Mouse (Mus musculus): ENCODE measurements around the gene Aff3.

Aff3 gene

DNA sequence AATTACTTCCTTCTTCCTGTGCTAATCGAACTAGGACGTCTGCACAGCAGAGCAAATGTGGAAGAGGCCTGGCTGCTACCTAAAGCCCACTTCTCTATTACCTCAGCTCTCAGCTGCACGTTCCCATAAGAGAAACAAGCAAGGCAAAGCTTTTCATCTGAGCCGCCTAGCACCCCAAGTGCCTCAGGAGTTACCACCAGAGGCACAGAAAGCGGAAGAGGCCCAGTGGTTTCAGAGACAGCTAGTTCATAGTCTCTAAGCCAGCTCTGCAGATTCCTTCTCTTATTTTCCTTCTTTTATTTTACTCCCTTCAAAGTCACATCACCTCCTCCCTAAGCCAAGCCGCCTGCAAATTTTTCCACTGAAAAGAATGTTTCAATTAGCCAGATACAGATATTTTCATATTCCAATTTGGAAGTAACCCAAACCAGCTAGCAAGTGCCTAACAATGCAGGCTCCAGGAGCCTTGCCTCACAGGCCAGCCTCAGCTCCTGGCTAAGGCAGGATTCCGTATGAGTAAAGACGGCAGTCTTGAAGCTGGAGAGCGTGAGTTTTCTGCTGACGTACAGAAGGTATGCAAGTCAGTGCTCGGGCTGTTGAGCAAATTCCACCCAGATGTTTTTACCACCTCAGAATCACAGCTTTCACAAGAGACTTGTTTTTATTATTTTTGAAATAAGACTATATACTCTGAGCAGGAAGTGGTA is 62.8 kb downstream of the Aff3 start:
- DNase-seq (ENCODE audit: low read depth, low spot score) = peak; percentile 41

DNA sequence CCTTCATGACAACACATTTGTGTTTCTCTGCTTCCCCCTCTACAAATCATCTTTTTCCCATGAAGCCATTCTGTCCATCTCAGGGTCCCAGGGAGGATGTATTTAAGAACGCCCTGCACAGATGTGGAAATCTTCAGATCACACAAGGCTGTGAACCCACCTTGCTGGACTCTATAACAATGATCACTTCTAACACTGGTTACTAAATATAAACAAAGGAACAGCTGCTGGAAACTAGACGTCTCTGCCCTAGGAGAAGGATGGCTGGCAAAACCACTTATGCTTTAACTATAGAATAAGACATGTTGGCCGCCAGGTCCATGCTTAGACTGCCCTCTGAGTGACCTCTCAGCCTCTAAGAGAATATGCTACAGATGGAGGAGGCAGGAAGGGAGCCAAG is 69.4 kb downstream of the Aff3 start:
- DNase-seq (ENCODE audit: low read depth, low spot score) = no peak

DNA sequence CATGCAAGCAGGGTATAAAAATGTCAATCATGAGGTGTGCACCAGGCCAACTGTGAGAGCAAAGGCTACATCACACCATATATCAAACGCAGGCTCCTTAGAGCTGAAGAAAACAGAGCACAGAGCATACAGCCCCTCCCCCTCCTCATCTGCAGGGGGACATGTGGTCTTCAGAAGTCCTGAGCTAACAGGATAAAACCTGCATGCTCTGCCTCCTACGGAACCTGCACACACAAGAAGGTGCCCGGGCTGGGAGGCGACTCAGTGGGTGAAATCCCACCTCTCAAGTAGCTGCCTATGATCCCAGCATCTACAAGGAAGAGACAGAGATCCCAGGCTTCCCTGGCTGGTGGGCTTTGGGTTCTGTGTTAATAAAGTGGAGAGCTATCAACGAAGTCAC is 70.0 kb downstream of the Aff3 start:
- DNase-seq (ENCODE audit: low read depth, low spot score) = no peak

DNA sequence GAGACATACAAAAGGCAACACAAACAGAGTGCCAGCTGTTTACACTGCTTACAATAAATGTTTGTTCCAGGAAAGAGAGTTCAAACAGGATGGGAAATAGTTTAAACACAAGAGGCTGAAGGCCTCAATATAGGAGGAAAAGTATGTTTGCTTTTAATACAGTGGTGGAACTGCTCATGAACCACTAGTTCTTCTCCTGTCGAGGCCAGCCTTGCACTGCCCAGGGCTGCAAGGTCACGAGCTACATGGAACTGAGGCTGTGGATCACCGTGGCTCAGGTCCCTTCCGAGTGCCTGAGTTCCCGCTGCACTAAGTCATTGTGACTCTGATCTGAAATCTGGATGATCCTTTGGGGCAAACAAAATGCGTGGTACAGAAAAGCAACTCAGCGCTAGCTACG is 73.6 kb downstream of the Aff3 start:
- DNase-seq (ENCODE audit: low read depth, low spot score) = no peak

DNA sequence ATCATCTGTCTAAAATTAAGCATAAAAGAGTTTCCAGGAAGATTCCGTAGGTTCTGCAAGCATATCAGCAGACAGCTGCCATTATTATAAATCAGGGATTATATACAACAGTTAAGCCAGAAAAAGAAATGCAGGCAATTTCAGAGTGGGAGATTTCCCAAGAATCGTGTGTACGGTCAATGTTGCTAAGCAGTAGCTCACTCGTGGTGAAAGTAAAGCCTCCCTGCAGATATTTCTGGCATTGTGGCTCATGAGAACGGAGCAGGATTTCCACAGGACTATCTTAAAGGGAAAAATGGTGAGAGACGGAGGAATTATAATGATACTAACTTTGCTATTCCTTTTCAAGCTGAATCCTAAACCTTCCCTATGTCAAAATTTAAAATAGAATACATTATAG is 76.0 kb downstream of the Aff3 start:
- DNase-seq (ENCODE audit: low read depth, low spot score) = no peak

DNA sequence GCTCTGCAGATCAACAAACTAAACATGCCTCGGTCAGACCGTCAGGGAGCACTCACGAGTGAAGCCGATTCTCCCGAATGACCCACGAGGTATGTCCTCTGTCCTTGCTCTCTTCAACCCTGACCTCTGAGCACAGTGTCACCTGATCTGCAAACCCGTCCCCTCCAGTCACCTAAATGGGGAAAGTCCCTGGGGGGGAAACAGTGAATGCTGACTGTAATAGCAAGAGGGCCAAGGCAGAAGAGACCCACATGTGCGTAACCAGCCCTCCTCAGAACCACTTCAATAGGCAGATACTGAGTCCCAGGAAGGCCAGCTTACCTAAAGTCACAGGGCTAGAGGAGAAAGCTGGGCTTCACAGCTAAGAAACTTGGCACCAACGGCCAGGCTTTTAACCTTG is 82.4 kb downstream of the Aff3 start:
- no peak for DNase-seq (ENCODE audit: low read depth, low spot score)

DNA sequence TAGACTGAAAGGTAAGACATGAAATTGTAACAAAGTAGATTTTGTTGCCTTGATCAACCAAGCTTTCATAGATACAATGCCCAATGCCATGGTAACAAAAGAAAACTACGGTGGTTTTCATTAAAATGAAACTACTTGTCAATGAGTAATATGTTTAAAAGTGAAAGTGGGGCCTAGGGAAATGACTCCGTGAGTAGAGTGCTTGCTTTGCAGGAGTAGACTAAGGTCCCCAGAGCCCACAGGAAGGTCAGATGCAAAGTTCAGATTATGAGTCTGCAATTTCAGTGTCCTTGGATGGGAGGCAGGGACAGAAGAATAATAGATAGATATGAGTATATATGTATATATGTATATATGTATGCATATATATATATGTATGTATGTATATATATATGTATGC is 84.2 kb downstream of the Aff3 start:
- no peak for DNase-seq (ENCODE audit: low read depth, low spot score)

DNA sequence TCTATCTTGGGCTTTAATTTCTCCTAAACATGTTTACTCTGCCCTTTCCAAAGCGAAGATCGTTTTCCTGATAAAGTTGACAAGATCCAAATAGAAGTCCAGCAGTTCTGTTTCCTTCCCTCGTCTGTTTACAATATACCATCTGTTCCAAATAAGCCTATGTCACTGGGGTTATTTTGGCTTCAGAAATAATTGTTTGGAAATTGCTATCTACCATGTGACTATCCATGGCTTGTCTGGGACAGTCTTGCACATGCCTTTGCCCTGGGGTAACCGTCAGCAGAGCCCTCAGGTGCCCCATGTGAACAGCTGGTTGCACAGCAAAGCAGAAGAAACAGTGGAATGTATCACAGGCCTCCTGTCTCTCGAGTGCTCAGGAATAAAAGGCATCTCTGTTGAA is 86.4 kb downstream of the Aff3 start:
- DNase-seq (ENCODE audit: low read depth, low spot score) = no peak

DNA sequence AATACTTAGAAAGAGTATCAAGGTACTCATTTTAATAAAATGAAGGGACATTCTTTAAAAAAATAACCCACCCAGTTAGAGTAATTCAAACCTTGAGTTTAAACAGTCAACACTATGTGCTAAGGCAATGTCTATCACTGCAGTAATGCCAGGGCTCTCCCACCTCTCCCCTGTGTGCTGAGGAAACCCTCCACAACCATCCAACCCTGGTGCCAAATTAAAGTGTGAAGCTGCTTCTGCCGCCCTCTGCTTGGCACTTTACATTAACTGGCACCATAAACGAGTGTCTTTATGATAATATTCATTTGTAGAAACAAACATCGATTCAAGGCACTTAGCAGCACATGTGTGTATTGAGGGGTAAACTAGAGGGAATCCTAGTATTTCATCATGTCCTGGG is 97.0 kb downstream of the Aff3 start:
- DNase-seq (ENCODE audit: low read depth, low spot score) = no peak

DNA sequence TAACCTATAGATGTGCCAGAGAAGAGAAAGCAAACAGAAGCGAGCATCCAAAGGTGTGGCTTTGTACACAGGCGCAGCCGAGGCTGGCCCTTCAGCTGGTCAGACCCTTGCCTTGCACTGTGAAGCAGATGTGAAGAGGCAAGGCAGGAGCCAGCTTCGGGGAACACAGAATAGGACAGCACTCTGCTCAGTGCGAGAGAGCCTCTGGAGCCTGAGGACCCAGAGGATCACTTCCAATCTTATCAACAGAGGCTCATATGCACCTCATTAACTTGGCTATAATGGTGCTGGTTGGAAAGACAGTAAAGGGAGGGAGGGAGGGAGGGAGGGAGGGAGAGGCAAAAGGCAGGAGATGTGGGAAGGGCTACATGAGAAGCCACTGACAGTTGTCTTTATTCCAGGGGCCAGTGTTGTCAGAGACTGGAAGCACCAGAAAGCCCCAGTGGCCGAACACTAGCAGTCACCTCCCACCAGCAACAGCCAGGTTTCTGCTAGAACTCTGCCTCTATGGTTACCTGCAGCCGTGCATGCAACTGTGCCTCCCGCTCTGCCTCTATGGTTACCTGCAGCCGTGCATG is 98.6 kb downstream of the Aff3 start:
- no peak for DNase-seq (ENCODE audit: low read depth, low spot score)

DNA sequence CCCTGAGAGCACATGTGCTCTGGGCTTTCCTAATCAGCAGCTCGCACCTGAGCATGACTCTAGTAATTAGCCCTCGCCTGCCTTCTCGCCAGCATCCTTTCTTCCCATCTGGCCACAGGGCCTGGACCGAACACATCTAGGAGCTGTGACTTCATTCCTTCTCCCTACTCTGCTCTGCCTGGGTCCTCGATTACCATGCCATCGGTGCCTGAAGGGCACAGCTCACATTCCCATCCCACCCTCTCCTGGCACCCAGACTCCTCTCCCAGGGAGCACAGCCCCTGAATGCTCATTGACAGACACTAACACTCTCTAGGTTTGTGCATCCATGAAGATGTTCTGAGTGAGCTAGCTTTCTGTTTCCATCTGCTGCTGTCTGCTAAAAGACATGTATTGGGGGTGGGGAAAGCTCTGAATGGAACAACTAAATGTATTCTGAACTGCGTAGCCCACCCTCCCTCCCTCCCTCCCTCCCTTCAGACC is 99.4 kb downstream of the Aff3 start:
- no peak for DNase-seq (ENCODE audit: low read depth, low spot score)

DNA sequence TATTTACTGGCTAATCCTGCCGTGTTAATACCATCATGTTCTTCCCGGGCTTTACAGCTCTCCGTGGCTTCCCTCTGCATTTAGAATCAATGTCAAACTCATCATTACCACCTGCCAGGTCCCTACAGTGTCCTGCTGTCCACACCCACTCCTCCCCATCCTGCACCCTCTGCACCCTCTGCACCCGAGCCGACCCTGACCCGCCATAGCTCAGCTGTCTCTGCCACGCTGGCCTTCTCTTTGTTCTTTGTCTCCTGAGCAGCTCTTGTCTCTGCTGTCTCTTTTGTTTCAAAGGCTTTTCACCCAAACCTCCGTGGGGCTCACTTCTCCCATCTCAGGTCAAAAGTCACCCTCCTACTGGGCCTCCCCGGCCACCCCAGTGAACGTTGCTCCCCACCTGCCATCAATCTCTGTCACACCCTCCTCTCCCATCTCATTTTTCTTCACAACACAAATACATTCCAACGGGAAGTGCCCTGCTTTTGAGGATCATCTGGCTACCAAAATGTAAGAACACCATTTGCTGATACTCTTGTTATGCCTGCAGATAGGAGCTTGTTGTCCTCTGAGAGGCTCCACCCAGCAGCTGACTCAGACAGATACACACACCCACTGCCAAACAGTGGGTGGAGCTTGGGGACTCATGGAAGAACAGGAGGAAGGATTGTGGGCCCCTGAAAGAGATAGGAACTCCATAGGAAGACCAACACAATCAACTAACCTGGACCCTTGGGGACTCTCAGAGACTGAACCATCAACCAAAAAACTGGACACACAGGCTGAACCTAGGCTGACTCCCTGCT is 102.2 kb downstream of the Aff3 start:
- DNase-seq (ENCODE audit: low read depth, low spot score) = no peak

DNA sequence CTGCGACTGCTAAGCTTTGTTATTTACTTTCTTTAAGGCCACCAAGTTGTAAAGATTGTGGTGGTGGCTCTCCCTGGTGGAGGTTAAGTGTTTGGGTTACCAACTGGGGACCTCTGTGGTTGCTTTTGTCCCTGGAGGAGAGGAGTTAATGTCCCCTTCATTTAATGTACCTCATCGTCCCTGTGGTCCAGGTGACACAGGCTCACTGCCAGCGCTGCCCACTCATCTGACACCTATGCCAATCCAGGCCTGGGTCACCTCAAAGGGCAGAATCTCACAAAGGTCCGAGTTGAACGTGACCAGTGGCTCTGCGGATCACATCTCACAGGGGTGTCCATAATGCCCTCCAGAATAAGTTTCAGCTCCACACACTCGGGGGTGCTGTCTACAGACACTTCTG is 103.4 kb downstream of the Aff3 start:
- no peak for DNase-seq (ENCODE audit: low read depth, low spot score)

DNA sequence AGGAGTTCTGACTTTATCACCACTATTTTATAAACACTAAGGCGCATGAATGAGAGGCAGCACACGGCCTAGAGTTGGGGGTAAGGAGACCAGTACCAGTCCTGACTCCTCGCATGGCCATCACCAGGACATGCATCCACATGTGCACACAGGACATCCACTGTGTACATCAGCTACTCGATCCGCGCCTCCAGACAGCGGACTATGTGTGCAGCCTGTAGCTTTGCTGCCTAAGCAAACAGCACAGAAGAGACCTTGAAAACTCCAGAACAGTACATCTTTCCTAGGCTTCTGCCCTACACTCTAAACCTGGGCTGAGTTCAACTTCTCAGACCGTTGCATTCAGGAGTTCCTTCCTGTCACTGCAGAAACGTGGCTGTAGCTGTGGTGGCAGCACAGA is 104.1 kb downstream of the Aff3 start:
- no peak for DNase-seq (ENCODE audit: low read depth, low spot score)

DNA sequence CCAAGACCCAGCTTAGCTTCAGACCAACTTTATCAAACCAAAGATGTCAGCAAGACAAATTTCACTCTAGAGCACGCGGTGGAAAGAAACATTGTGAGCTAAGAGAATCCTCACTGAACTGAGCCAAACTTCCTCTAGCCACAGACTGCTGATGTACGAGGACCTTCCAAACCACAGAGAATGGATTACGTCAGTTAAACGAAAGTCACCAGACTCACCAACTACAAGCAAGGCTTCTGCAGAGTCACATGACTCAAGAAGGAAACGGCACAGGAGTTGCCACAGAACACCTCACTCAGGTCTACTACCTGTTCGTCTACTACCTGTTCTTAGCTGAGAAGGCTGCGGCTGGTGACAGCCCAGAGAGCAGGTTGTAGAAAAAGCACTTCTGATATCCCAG is 107.1 kb downstream of the Aff3 start:
- DNase-seq (ENCODE audit: low read depth, low spot score) = no peak

DNA sequence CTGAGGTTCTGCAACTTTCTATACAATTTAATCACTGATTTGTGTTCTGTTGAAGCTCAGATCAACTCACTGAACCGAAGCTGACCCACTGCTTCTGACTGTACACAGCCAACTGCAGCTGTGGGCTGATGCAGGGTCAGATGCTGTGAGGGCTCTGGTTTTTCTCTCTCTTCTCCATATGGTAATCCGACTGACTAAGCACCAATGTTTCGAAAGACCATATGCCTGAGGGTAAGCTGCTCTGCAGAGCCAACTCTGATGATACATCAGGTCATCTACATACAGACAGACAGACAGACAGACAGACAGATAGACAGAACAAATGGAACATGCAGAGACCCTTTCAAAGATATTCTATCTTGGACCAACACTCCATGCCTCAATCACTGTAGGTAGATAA is 110.2 kb downstream of the Aff3 start:
- DNase-seq (ENCODE audit: low read depth, low spot score) = no peak

DNA sequence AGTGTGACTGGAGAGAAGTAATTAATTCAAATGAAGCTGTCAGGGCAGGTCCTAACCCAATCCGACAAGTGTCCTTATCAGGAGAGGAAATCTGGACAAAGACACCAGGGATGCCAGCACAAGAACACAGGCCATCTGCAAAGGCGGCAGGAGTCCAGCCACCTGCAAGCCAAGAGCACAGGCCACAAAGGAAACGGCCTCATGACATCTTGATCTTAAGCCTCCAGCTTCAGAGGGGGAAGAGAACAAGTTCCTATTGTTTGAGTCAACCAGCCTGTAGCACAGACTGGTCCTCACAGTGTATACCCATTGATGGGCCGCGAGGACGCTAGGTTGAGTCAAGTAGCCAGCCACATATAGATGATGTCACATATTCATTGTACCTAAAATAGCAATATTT is 111.7 kb downstream of the Aff3 start:
- DNase-seq (ENCODE audit: low read depth, low spot score) = no peak

DNA sequence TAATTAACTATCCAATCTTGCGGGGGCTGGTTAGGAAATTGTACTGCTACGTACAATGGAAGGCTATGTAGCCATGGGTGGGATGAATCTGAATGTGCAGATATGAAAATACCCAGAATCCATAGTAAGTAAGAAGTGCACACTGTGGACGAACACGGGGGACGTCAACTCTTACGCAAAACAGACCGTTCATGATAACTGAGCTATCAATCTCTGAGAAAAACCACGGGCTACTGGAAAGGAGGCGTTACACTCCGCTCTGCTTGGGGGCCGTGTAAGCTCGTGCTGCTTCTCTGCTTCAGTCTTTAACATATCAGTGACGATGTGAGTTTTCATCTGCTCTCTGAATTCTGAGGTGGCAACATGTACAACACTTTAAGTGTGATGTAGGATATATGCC is 114.2 kb downstream of the Aff3 start:
- no peak for DNase-seq (ENCODE audit: low read depth, low spot score)

DNA sequence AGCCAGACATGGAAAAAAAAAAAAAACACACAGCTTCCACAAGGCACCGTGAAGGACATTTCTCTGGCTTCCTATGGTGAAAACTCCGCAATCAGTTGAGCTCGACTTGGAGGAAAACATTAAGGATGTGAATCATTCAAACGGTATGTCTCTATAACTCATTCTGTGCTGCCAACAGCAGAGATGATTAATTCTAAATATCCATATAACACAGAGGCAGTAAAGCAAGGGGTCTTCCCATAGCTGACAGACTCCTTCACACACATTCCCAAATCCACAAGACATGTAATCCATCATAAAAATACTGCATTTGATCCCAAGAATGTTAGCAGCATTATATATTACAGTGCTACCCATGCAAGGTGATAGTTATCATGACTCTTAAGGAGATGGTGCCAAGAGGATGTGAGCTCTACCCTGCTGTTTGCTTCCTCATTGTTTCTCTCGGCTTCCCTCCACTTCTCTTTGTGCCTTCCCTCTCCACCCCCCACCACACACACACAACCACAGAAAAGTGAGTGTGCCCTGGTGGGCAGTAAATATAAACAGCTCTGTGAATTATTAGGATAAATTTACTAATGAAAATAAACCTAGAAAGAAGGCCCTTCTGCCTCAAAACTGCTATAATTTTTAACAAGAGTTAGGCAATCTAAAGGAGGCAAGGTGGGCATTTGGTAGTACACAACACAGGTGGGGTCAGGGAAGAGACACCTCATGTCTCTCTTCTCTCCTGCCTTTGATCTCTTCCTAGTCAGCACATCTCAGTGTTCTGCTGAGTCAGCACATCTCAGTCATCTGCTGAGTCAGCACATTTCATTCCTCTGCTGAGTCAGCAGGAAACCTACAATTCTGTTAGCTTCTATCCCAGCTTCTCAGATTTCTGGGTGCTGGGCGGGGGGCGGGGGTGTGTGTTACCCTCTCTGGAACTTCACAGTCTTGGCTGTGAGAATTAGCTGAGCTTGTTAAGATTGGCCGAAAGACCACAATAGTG is 115.8 kb downstream of the Aff3 start:
- DNase-seq (ENCODE audit: low read depth, low spot score) = no peak

DNA sequence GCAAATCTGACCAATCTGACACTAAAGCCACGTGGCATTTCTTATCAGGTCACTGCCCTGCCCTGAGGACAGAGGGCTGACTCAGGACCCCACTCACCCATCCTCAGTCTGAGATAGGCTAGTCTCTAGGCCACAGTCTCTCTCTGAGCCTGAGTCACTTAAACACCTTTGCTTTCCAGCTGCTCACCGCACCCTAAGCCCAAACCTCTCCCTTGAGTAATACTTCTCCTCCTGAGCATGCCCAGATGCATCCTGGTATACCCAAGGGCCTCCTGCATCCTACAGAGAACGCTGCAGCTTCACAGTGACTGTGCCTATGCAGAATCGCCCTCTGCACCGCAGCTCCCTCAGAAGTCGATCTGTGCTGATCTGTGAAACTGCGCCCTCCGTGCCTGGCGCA is 117.1 kb downstream of the Aff3 start:
- no peak for DNase-seq (ENCODE audit: low read depth, low spot score)

DNA sequence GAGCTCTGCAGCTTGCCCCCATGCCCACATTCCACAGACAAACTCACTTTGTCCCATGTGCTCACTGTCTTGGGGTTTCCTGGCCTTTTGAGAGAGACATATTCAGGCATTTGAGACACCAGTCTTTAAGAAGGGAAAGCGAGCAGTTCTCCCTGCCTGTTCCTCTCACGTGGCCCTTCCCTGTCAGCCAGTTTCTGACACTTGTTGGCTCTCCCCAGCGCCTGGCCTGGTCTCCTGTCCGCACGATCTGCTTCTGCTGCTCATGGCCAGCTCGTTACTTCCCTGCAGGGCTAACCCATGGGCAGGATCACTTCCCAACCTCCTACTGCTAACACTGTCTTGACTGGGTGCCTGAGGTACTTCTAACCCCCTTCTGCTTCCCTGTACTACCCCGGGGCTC is 118.1 kb downstream of the Aff3 start:
- DNase-seq (ENCODE audit: low read depth, low spot score) = no peak
